Mouse (Mus musculus) liver, postnatal 0 days (tissue): ENCODE measurements at regions not wholly inside any gene's neighbourhood (a gene's known extent, or its start where the extent isn't known, plus 50 kb on each side); places are given as distances from the start of the nearest gene placed in this dataset.

Experiments used
- ATAC-seq: fragments of 200-750 bp; cut with Nextera tagmentation; 2 replicates; pipeline ENCODE4 v1.8.0; 2017; ENCODE audit warnings: mild to moderate bottlenecking, moderate library complexity
- DNase-seq: peaks from one replicate; pipeline ENCODE4 v3.0.0-alpha.2; 2016
- H3K27ac ChIP-seq: fragments of 300-500 bp; sonication (generic); 2 replicates; pipeline ENCODE4 v1.5.1; 2014; ENCODE audit warnings: antibody characterized with exemption, moderate library complexity, mild to moderate bottlenecking, low read depth
- H3K27me3 ChIP-seq: fragments of 300-500 bp; sonication (generic); 2 replicates; pipeline ENCODE4 v1.6.1; 2014; ENCODE audit warnings: low read length, control low read depth, mixed read lengths; ENCODE audit not compliant: insufficient read depth
- H3K36me3 ChIP-seq: fragments of 300-500 bp; sonication (generic); replicated peaks from 2 replicates; pipeline ENCODE4 v1.6.1; 2014; ENCODE audit warnings: mild to moderate bottlenecking, control low read depth, low read length, moderate library complexity, mixed read lengths; ENCODE audit not compliant: insufficient read depth
- H3K4me1 ChIP-seq: fragments of 300-500 bp; sonication (generic); 2 replicates; pipeline ENCODE4 v1.6.1; 2014; ENCODE audit warnings: antibody characterized with exemption, mild to moderate bottlenecking, control low read depth; ENCODE audit not compliant: insufficient read depth
- H3K4me2 ChIP-seq: fragments of 300-500 bp; sonication (generic); 2 replicates; pipeline ENCODE4 v1.6.1; 2014; ENCODE audit warnings: low read depth, mild to moderate bottlenecking, low read length, moderate library complexity, mixed read lengths
- H3K4me3 ChIP-seq: fragments of 300-500 bp; sonication (generic); 2 replicates; pipeline ENCODE4 v1.5.1; 2014; ENCODE audit warnings: low read depth, low read length
- H3K9ac ChIP-seq: fragments of 300-500 bp; sonication (generic); replicated peaks from 2 replicates; pipeline ENCODE4 v1.6.1; 2014; ENCODE audit warnings: mild to moderate bottlenecking, moderate library complexity
- H3K9me3 ChIP-seq: fragments of 300-500 bp; sonication (generic); 2 replicates; pipeline ENCODE4 v1.6.1; 2016; ENCODE audit warnings: mild to moderate bottlenecking, control low read depth, low read length, mixed read lengths
- CTCF ChIP-seq: sonication (generic); IDR thresholded peaks from 2 replicates; pipeline ENCODE4 v1.5.1; 2016; ENCODE audit warnings: antibody characterized with exemption, low read depth
- EP300 ChIP-seq: IDR thresholded peaks from 2 replicates; pipeline ENCODE4 v1.6.1; 2016; ENCODE audit warnings: antibody characterized with exemption, low read depth, mild to moderate bottlenecking
- WGBS: fragments of 180-500 bp; shearing (Covaris S2); extraction: QIAGEN DNeasy Blood & Tissue Kit; methylation state at CpG from one replicate; pipeline ENCODE4 v1.1.7; 2014; ENCODE audit not compliant: insufficient replicate concordance; 5-methylcytosine and 5-hydroxymethylcytosine counted together

DNA sequence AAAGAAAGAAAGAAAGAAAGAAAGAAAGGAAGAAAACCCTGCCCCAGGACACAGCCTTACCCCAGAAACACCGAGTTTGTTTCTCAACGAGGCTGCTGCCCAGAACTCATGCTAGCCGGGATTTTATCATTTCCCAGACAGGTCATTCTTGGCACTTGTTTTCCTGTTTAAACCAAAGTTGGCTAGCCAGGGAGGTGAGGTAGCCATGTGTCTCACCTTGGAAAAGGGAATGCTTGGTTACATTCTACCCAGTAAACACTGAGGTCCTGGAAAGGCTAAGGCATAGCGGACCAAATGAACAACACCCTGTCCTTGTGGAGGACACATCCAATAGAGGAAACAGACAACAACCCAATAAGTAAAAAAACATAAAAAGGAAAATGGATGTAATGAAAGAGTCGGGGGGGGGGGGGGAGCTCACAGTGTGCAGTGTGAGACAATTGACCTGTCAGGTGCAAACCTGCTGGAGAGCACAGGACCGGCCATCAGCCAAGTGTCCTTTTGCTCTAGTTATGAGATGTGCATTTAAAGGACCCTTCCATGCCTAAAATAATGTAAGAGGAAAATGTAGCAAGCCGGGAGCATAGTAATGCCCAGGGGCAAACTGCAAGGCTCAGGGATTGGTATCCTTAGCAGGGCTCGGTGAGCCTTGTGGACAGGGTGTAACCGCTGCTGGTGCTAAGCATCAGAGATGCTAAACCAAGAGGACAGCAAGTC lies 78.2 kb upstream of the Fzd7 start:
- ATAC-seq (no peak), DNase-seq (no peak)
- H3K9ac ChIP-seq = no peak overlapping the region
- H3K36me3 ChIP-seq = no peaks in the 10 kb centered on the region
- H3K27me3 ChIP-seq = no peaks in the 10 kb centered on the region
- WGBS = 75% methylated on average over 9 of the region's 9 CpGs
- no peak overlapping the region for H3K4me2 ChIP-seq
- H3K4me1 ChIP-seq = no peaks in the 10 kb centered on the region
- H3K9me3 ChIP-seq = no peaks in the 10 kb centered on the region
- no peak overlapping the region for H3K4me3 ChIP-seq
- TF ChIP-seq EP300 = no peak
- TF ChIP-seq CTCF = no peak
- H3K27ac ChIP-seq = no peak overlapping the region

DNA sequence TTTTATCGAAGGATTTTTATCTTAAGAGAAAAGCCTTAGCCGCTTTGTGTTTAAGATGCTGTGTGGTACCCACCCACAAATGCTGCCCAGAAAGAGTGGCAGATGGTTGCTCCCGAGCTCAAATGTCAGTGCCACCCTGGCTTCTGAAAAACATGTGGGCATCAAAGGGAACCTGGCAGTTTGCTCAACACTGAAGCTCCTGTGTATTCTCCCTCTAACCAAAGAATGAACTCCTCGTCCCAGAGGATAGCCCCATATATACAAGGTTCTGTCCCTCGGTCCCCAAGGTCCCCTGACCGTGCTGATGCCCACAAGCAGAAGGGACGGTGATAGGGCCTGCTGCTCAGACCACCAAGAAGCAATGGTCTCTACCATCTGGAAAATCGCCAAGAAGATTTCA lies 76.9 kb upstream of the Fzd7 start:
- no peak for TF ChIP-seq EP300
- Histone ChIP-seq H3K4me1 (no peaks in the 10 kb centered on the region), H3K9ac (no peak overlapping the region), H3K9me3 (no peaks in the 10 kb centered on the region), H3K4me2 (no peak overlapping the region), H3K27me3 (no peaks in the 10 kb centered on the region), H3K27ac (no peak overlapping the region), H3K4me3 (no peak overlapping the region), H3K36me3 (no peaks in the 10 kb centered on the region)
- DNase-seq (no peak), ATAC-seq (no peak)
- WGBS = 79% methylated on average over 8 of the region's 8 CpGs

DNA sequence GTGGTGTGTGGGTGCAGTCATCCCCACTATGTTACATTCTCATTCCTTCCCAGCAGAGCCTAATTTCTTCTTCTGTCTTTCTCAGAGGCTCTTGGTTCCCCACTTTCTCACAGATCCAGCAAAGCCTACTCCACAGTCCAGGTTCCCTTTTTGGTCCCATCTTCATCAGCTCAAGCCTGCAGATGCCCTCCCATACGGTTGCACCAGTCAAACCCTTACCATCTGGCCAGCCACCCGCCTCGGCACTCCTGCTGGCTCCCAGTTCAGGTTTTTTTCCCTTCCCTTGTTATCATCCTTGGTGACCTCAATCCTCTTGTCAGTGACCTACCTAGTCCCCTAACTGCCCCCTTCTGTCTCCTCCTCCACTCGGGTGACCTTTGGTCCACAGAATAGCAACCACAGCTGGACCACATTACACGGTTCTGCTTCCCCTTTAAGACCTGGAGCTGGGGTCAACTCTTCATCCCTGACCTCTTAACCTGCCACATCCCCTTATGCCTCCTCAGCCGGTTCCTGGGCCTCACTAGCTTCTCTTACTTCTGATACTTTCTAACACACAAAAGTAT lies 75.4 kb upstream of the Fzd7 start:
- H3K4me1 ChIP-seq = no peaks in the 10 kb centered on the region
- no peak overlapping the region for H3K27ac ChIP-seq
- 53% methylated on average over 6 of the region's 6 CpGs for WGBS
- DNase-seq = no peak
- no peaks in the 10 kb centered on the region for H3K36me3 ChIP-seq
- no peak for ATAC-seq
- no peak overlapping the region for H3K9ac ChIP-seq
- H3K9me3 ChIP-seq = no peaks in the 10 kb centered on the region
- H3K4me3 ChIP-seq = no peak overlapping the region
- no peak for TF ChIP-seq CTCF
- no peak for TF ChIP-seq EP300
- no peaks in the 10 kb centered on the region for H3K27me3 ChIP-seq
- no peak overlapping the region for H3K4me2 ChIP-seq

DNA sequence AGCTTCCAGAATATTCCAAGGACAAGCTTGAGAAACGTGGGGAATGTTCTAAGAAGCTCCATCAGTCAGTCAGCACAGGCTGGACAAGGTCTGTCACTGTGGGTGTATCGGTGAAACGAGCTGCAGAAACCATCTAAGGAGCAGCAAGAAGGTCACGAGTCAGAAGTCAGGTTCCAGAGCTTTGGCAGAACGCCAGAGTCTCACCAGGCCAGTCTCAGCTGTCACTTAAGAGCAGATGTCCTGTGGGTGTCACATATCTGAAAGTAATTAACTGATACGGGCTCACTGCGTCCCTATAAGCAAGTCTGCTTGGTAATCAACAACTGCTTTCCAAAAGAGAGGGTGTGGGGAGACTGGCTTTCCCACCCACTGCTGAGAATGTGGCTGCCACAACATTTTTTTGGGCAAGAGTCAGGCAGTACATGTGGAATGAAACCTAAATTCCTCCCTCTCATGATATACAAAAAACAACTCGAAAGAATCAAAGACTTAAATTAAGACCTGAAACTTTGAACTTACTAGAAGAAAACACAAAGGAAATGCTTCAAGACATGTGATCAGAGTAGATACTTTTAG lies 72.6 kb upstream of the Fzd7 start:
- no peaks in the 10 kb centered on the region; the same call in 1 of the 2 replicates for H3K4me1 ChIP-seq
- no peak overlapping the region for H3K27ac ChIP-seq
- no peak overlapping the region for H3K9ac ChIP-seq
- no peaks in the 10 kb centered on the region for H3K27me3 ChIP-seq
- no peaks in the 10 kb centered on the region for H3K36me3 ChIP-seq
- DNase-seq (no peak), ATAC-seq (no peak)
- TF ChIP-seq EP300 = no peak
- no peak for TF ChIP-seq CTCF
- no peaks in the 10 kb centered on the region for H3K9me3 ChIP-seq
- H3K4me3 ChIP-seq = no peak overlapping the region
- no peak overlapping the region for H3K4me2 ChIP-seq
- 43% methylated on average over 8 of the region's 8 CpGs for WGBS

DNA sequence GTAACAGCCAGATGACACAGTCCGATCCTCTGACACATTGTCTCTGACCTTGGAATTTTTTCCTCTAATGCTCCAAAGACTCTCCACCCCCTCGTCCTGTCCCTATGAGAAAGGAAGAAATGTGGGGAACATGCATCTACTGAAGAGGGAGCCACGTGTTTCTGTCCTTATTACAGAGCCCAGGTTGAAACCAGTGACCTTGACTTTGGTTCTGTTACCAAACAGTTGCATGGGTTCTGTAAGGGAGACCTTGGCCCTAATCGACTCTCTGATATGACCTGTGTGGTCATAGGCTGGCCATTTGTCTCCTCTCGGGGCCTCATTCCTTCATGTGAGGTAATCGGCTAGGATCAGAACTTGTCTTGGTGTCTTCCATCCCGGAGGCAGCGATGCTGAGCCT lies 69.0 kb upstream of the Fzd7 start:
- H3K4me1 ChIP-seq = no peaks in the 10 kb centered on the region; the same call in 1 of the 2 replicates
- no peak overlapping the region for H3K4me3 ChIP-seq
- TF ChIP-seq CTCF (no peak), EP300 (no peak)
- H3K27me3 ChIP-seq = no peaks in the 10 kb centered on the region
- H3K9me3 ChIP-seq = no peaks in the 10 kb centered on the region
- no peak for DNase-seq
- ATAC-seq = peak; percentile 77
- WGBS = 62% methylated on average over 8 of the region's 8 CpGs
- H3K36me3 ChIP-seq = no peaks in the 10 kb centered on the region
- H3K9ac ChIP-seq = no peak overlapping the region
- H3K27ac ChIP-seq = no peak overlapping the region
- no peak overlapping the region for H3K4me2 ChIP-seq

DNA sequence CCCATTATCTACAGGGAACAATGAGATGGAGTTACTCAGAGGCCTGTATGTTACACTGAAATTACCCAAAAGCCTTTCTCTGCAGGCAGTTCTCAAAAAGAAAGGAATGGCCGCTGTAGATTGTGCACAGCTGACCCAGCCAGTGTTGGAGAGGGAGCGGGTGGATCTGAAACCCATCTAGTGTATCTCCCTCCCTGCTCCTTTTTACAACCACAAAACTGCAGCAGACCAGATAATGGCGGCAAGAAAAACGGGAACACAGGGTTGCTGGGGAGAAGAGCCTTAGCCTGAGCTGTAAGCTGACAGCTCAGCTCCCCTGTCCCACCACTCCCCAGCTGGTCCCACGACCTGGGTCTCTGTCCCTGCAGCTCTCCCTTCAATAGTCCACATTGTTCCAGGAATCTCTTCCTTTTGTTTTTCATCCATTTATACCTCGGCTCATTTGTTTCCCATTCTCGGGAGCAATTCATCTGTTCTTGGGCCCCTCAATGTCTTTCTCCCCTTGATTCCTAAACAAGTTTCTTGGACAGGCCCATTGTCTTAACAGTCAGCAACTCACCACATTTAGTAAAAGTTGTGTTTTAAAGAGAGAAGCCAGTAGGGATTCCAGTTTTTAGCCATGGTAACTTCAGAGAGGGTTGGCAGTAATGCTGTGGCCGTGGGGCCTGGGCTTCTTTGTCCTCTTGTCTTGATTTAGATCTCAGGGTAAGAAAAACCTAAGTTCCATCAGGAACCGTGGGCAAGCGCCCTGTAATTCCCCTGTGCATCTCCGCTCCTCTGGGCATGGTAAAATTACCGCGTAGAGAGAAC lies 67.6 kb upstream of the Fzd7 start:
- H3K9ac ChIP-seq = no peak overlapping the region
- TF ChIP-seq EP300 = no peak
- no peak for TF ChIP-seq CTCF
- WGBS = 72% methylated on average over 13 of the region's 13 CpGs
- no peaks in the 10 kb centered on the region for H3K36me3 ChIP-seq
- no peaks in the 10 kb centered on the region for H3K27me3 ChIP-seq
- H3K9me3 ChIP-seq = no peaks in the 10 kb centered on the region
- no peak overlapping the region for H3K4me3 ChIP-seq
- H3K27ac ChIP-seq = no peak overlapping the region
- H3K4me2 ChIP-seq = no peak overlapping the region
- no peaks in the 10 kb centered on the region; the same call in 1 of the 2 replicates for H3K4me1 ChIP-seq
- DNase-seq (no peak), ATAC-seq (no peak)
